Mouse (Mus musculus) adrenal gland, adult 8-10 months (tissue): ENCODE results near the gene Slc10a1. TPM values are rescaled to one million over a fixed set of nuclear protein-coding genes. Genes with fewer than 3 reads are reported as not detected.

Experiments used
- DNase-seq: peaks from one replicate; pipeline ENCODE4 v3.0.0; 2022
- total RNA-seq, 4 experiments: library from RNA; stranded (reverse); gene quantifications; 2 replicates each; pipeline ENCODE4 v1.2.4; 2022

Slc10a1 gene
- total RNA-seq, 4 experiments from 2014 or later, result 0.22 to 0.23 TPM; not detected in 2

GRCm38 (mm10) chr12:80927518-80927917, 41.0 kb downstream of the Slc10a1 start:
- no peak for DNase-seq

- no peak for DNase-seq
These were observed 42.0 kb downstream of the Slc10a1 start for GRCm38 (mm10) chr12:80926550-80926949.

- DNase-seq, result no peak
These were observed 42.6 kb downstream of the Slc10a1 start for GRCm38 (mm10) chr12:80925919-80926318.

GRCm38 (mm10) chr12:80924205-80924604, 44.3 kb downstream of the Slc10a1 start:
- DNase-seq, result no peak

- DNase-seq, result no peak
These were observed 44.9 kb downstream of the Slc10a1 start for GRCm38 (mm10) chr12:80923602-80924001.

- DNase-seq, result no peak
These were observed 45.6 kb downstream of the Slc10a1 start for GRCm38 (mm10) chr12:80922869-80923268.

GRCm38 (mm10) chr12:80921301-80921700, 47.2 kb downstream of the Slc10a1 start:
- DNase-seq, result no peak

- DNase-seq, result no peak
These were observed 50.7 kb downstream of the Slc10a1 start for GRCm38 (mm10) chr12:80917764-80918163.

GRCm38 (mm10) chr12:80909631-80910030, 58.9 kb downstream of the Slc10a1 start:
- DNase-seq, result no peak

Other genes with a start within 250 kb of the Slc10a1 start
- gene Ccdc177, start 208.0 kb downstream of the Slc10a1 start, total RNA-seq, result under 1 TPM in 1 of 4 experiments, not detected in 3; 0.09 TPM
- 10 to 100 TPM; 58.0 to 74.0 (median 70.3) TPM for gene Susd6, start 178.2 kb downstream of the Slc10a1 start, total RNA-seq
- 100 to 1,000 TPM; 281 to 615 (median 513) TPM for gene Srsf5, start 23.2 kb downstream of the Slc10a1 start, total RNA-seq
- gene Smoc1, start 58.1 kb upstream of the Slc10a1 start, total RNA-seq, result 100 to 1,000 TPM; 130 to 186 (median 164) TPM